Mouse (Mus musculus) frontal cortex, postnatal 25 days (tissue): Measurements from ENCODE around the gene Sdf2l1.
"Not testable (repeated sequence)": the region's sequence is repeated elsewhere in the genome, so short reads cannot be mapped to it uniquely, and the experiment has no call there.

Experiments used
- DNase-seq, 2 experiments: peaks; one replicate each; pipeline ENCODE4 v3.0.0; 2022; ENCODE audit warnings: low spot score in 2 of 2

Sdf2l1 gene

GRCm38 (mm10) chr16:17132089-17132905, at the start of gene Sdf2l1:
Gene Sdf2l1 (minus strand): TSS chr16:17132383.
- DNase-seq = peak; percentile 96 to 97

DNA sequence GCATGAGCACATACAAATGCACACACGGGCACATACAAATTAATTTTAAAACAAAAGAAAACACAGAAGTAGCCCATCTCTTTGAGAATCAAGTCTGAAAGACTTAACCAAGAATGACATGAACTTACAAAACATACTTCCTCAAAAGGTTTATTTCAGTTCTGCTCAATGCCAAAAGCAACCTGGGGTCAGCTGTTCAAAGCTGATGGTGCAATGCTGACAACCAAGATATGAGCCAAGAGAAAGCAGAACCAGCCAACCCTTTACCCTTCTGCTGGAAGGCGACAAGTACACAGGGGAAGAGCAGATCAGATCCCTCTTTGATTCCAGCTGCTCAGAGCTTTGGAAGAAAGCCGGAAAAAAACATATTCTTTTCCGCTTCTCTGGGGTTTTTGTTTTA, 49.2 kb upstream of the Sdf2l1 start:
- no peak for DNase-seq

- no peak for DNase-seq
Observed at GRCm38 (mm10) chr16:17179706-17180105, 47.5 kb upstream of the Sdf2l1 start.

- no peak for DNase-seq
Observed at GRCm38 (mm10) chr16:17177623-17178170, 45.5 kb upstream of the Sdf2l1 start.

DNA sequence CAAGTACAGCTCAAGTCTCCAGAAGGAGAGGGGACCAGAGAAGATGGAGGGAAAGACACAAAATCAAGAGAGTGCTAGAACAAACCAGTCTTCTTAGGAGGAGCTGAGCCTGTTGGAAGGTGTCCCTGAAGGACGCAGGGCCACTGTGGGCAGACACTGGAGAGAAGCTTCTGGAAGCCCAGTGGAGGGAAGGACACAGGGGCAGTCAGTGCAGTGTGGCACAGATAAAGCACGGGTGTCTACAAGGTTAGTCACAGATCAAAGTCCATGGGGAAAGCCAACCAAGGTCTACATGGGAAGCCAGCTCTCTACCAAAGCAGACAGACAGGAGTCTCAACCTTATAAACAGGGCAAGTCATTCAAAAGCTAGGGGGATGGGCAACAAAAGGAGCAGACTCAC, 43.6 kb upstream of the Sdf2l1 start:
- no peak for DNase-seq

GRCm38 (mm10) chr16:17168049-17168448, 35.9 kb upstream of the Sdf2l1 start:
- DNase-seq = no peak

DNA sequence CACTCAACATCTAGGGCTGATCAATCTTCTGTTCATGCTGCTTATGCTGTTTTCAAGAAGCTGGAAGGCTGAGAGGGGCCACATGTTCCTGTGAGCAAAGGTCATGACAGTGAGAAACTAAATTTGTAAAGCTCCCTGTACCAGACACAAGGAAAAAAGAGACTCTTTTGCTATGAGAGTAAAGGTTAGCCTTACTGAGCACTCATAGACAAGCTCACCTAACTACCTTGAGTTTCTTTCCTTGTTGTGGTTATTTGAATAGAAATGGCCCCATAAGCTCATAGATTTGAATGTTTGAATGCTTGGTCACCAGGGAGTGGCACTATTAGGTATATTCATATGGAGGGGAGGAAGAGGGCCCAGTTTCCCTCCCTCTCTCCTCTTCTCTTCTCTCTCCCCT, 35.0 kb upstream of the Sdf2l1 start:
- DNase-seq = no peak

GRCm38 (mm10) chr16:17165478-17165877, 33.3 kb upstream of the Sdf2l1 start:
- DNase-seq = not testable (repeated sequence)

- DNase-seq = no peak
Observed at GRCm38 (mm10) chr16:17154346-17154745, 22.2 kb upstream of the Sdf2l1 start.

DNA sequence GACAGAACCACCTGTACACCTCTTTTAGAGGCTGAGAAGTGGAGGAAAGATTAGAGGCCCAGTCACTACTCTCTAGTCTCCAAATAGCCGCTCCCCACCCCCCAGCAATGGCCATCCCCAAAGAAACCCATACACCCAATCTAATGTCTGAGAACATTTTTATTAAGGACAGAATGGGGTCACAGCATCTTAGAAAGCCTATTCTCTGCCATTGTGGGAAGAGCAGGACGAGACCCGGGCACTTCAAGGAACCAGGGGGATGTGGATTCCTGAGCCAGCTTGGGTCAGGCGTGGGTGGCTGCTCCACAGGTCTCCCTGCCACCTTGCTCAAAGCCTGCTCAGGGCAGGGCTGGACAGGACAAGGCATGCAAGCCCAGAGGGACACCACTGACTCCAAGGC, 19.7 kb upstream of the Sdf2l1 start:
- no peak for DNase-seq

GRCm38 (mm10) chr16:17150520-17151258, 18.5 kb upstream of the Sdf2l1 start:
- no peak for DNase-seq

GRCm38 (mm10) chr16:17148084-17148483, 15.9 kb upstream of the Sdf2l1 start:
- no peak for DNase-seq

- DNase-seq = no peak
Observed at GRCm38 (mm10) chr16:17147391-17147929, 15.3 kb upstream of the Sdf2l1 start.

DNA sequence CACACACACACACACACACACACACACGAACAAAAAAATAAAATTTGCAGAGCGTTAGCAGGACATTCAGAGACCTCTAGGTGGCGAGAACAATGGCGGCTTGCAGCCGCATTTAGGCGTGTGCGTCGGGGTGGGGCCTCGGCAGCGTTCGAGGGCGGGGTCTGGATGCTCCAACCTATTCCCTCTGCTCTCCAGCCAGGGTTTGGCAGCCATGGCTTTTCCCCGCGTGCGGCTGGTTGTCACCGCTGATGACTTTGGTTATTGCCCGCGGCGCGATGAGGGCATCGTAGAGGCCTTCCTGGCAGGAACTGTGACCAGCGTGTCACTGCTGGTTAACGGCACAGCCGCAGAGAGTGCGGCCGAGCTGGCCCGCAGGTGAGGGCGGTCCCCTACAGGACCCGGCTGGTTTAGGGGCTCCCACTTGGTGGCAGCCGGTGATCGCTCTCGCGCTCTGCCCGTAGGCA, 14.6 kb upstream of the Sdf2l1 start, which contains the start of gene Ccdc116:
TSS of gene Ccdc116 (minus strand) at position 458 of the 464 bp plus-strand sequence.
- peak; percentile 56 to 57 for DNase-seq

GRCm38 (mm10) chr16:17144339-17144738, 12.2 kb upstream of the Sdf2l1 start, which contains the start of gene Ydjc:
Gene Ydjc (plus strand): TSS chr16:17144621.
- DNase-seq = no peak

- no peak for DNase-seq
Observed at GRCm38 (mm10) chr16:17137355-17137754, 5.2 kb upstream of the Sdf2l1 start.

DNA sequence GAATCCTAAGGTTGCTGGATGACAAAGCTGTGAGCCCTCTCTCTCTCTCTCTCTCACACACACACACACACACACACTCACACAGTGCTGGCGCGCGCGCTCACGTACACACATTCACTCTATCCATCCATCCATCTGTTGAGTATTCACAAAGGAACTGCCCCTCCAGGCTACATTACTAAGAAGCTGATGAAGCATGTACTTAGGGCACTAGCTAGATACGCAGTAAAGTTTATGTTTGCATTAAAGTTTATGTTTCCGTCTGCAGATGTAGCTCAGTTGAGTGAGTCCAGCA, 670 bp upstream of the Sdf2l1 start:
- no peak for DNase-seq

DNA sequence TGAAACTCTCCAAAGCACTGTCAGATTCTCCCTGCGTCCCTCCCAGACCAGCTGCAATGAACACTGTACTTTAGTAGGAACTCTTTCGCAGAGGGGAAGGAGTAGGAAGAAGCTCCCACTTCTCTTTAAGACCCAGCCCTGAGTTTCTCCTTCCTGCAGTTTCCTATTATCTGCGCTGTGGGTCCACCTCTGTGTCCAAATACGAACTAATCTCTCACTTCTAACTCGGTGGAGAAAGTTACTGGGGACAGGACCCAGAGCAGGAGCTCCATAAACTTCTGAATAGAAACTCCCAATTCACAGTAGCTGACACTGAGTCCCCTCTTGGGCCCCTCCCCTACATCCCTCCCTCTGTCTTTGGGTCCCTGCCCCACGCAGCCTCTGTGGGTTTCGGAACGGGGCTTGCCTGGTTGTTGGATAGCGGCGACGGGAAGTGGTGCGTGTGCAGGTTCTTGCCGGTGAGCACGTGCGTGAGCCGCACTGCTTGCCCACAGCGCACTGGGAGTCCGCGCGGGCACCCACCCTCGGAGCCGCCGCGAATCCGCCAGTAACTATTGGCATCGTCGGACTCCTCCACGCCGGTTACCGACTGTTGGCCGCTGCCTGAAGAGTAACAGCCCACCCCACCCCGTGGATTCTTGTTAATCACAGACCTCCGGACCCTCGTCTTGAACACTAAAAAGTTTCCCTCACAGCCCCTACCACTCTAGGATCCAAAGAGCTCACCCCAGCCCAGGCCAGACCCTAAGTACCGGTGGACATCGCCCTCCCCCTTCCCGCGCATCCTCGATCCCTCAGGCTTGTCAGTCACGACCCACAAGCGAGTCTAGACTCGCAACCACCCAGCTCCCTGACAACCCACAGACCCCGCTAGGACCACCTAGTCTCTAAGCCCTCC, 743 bp downstream of the Sdf2l1 start:
- no peak for DNase-seq

DNA sequence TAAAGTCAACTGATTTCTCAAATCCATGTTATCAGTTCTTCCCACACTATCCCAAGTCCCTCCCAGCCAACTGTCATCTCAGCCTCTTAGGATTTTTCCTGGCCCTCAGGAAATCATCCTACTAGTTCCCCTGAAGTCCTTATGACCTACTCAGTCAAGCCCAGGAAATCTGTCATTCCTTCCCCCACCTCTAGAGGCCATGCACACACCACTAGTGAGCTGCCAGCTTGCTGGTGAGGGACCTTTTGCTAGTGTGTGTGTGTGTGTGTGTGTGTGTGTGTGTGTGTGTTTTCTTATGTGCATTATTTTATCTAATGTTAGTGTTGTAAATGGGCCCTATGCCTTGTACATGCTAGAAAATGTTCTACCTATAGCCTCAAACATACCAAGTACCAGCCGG, 4.9 kb downstream of the Sdf2l1 start:
- DNase-seq = no peak

DNA sequence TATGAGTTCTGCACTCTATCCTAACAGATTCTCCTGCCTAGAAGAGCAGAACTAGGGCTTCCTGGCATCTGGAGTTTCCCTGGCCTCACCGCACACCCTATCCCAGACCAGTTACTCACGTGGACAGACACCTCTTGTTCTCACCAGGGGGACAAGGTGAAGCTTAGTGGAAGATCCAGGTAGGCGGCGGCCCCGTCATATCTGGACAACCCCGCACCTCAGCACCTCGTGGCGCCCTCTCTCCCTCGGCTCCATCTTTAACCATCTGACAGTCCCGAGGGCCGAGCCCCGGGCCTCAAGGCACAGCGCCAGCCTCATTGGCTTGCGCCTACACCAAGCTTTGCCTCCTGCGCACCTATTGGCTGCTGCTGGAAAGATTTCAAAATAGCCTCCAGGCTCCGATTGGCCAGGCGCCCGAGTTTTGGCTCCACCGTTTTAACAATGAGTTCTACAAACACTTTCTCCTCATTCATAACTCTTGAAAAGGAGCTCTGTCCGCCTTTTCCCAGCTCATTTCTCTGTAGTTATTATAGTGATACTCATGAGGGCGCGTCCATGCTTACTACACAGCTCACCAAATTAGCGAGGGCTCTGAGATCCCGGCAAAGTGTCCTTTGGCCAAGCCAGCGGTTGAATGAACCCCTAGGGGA, 7.2 kb downstream of the Sdf2l1 start, which contains the start of gene 2610318N02Rik:
TSS of gene 2610318N02Rik (minus strand) at position 297 of the 650 bp plus-strand sequence.
- peak; percentile 38 to 40 for DNase-seq
